Mouse (Mus musculus) embryonic facial prominence, embryonic 14.5 days (tissue): Measurements from ENCODE around the gene Pard3b. TPM values are rescaled to one million over a fixed set of nuclear protein-coding genes. Genes with fewer than 3 reads are reported as not detected.
"Not testable (repeated sequence)": the region's sequence is repeated elsewhere in the genome, so short reads cannot be mapped to it uniquely, and the experiment has no call there.

Experiments
- ATAC-seq: fragments of 200-750 bp; cut with Nextera tagmentation; 2 replicates; pipeline ENCODE4 v1.8.0; 2017; ENCODE audit warnings: low read depth, moderate number of reproducible peaks, moderate TSS enrichment
- DNase-seq: peaks from one replicate; pipeline ENCODE4 v3.0.0-alpha.2; 2015; ENCODE audit warnings: low spot score
- H3K27ac ChIP-seq: fragments of 300-500 bp; sonication (generic); replicated peaks from 2 replicates; pipeline ENCODE4 v1.5.1; 2014; ENCODE audit warnings: low read depth, mild to moderate bottlenecking, low read length, moderate library complexity
- H3K27me3 ChIP-seq: fragments of 300-500 bp; sonication (generic); replicated peaks from 2 replicates; pipeline ENCODE4 v1.6.1; 2014; ENCODE audit warnings: low read length; ENCODE audit not compliant: control insufficient read depth, insufficient read depth
- H3K36me3 ChIP-seq: fragments of 300-500 bp; sonication (generic); 2 replicates; pipeline ENCODE4 v1.6.1; 2014; ENCODE audit warnings: low read length, mixed read lengths; ENCODE audit not compliant: control insufficient read depth, insufficient read depth
- H3K4me1 ChIP-seq: fragments of 300-500 bp; sonication (generic); 2 replicates; pipeline ENCODE4 v1.6.1; 2014; ENCODE audit warnings: antibody characterized with exemption, low read length; ENCODE audit not compliant: control insufficient read depth, insufficient read depth
- H3K4me2 ChIP-seq: fragments of 300-500 bp; sonication (generic); 2 replicates; pipeline ENCODE4 v1.6.1; 2014; ENCODE audit warnings: low read depth, mild to moderate bottlenecking, low read length, moderate library complexity, mixed read lengths
- H3K4me3 ChIP-seq: fragments of 300-500 bp; sonication (generic); 2 replicates; pipeline ENCODE4 v1.5.1; 2014; ENCODE audit warnings: low read depth, mild to moderate bottlenecking, low read length
- H3K9ac ChIP-seq: fragments of 300-500 bp; sonication (generic); 2 replicates; pipeline ENCODE4 v1.6.1; 2014; ENCODE audit warnings: low read depth, mild to moderate bottlenecking, low read length, moderate library complexity, mixed read lengths
- H3K9me3 ChIP-seq: fragments of 300-500 bp; sonication (generic); 2 replicates; pipeline ENCODE4 v1.6.1; 2016; ENCODE audit warnings: low read length; ENCODE audit not compliant: control insufficient read depth
- WGBS: fragments of 180-500 bp; shearing (Covaris S2); extraction: QIAGEN DNeasy Blood & Tissue Kit; methylation state at CpG from one replicate; pipeline ENCODE4 v1.1.7; 2014; 5-methylcytosine and 5-hydroxymethylcytosine counted together
- polyA plus RNA-seq: library from polyadenylated mRNA; unstranded; fragments of >200 nt; fragmentation: Nextera tagmentation; extraction: Ambion mirVana; gene quantifications from 2 replicates; pipeline ENCODE4 v1.2.1, GENCODE M21; 2014

The Pard3b gene
- polyA plus RNA-seq, 1 experiment from 2014 or later: 17.6 TPM

- not testable (repeated sequence) for DNase-seq, H3K4me1 ChIP-seq, ATAC-seq, H3K36me3 ChIP-seq, H3K27me3 ChIP-seq, H3K4me2 ChIP-seq, H3K4me3 ChIP-seq, H3K9me3 ChIP-seq, H3K9ac ChIP-seq, H3K27ac ChIP-seq
- 92% methylated on average over 1 of the region's 1 CpGs for WGBS
Measured at GRCm38 (mm10) chr1:62604644-62605043, 966.0 kb downstream of the Pard3b start.

- H3K4me1 ChIP-seq: no peaks in the 10 kb centered on the region; the same call in 1 of the 2 replicates
- H3K36me3 ChIP-seq: no peaks in the 10 kb centered on the region
- no peak overlapping the region for H3K27ac ChIP-seq
- ATAC-seq: no peak
- no peak overlapping the region for H3K4me3 ChIP-seq
- no peak overlapping the region for H3K9ac ChIP-seq
- WGBS: 75% methylated on average over 3 of the region's 3 CpGs
- no peaks in the 10 kb centered on the region for H3K27me3 ChIP-seq
- DNase-seq: no peak
- H3K4me2 ChIP-seq: no peak overlapping the region
- H3K9me3 ChIP-seq: no peaks in the 10 kb centered on the region
Measured at GRCm38 (mm10) chr1:62618109-62618665, 979.6 kb downstream of the Pard3b start.

- no peak for DNase-seq
- H3K9ac ChIP-seq: no peak overlapping the region
- H3K4me1 ChIP-seq: no peaks in the 10 kb centered on the region; the same call in 1 of the 2 replicates
- ATAC-seq: no peak
- no peaks in the 10 kb centered on the region for H3K27me3 ChIP-seq
- no peak overlapping the region for H3K4me3 ChIP-seq
- no peak overlapping the region for H3K27ac ChIP-seq
- no peaks in the 10 kb centered on the region for H3K36me3 ChIP-seq
- WGBS: 88% methylated on average over 5 of the region's 5 CpGs
- H3K4me2 ChIP-seq: no peak overlapping the region
- no peaks in the 10 kb centered on the region for H3K9me3 ChIP-seq
Measured at GRCm38 (mm10) chr1:62619456-62619855, 980.8 kb downstream of the Pard3b start.

GRCm38 (mm10) chr1:62622447-62622846, 983.8 kb downstream of the Pard3b start:
- Histone ChIP-seq H3K4me2 (no peak overlapping the region), H3K36me3 (no peaks in the 10 kb centered on the region), H3K27me3 (no peaks in the 10 kb centered on the region), H3K9me3 (no peaks in the 10 kb centered on the region), H3K4me1 (no peaks in the 10 kb centered on the region; the same call in 1 of the 2 replicates), H3K27ac (no peak overlapping the region), H3K9ac (no peak overlapping the region), H3K4me3 (no peak overlapping the region)
- 85% methylated on average over 1 of the region's 1 CpGs for WGBS
- no peak for ATAC-seq
- DNase-seq: no peak

GRCm38 (mm10) chr1:62624166-62624565, 985.5 kb downstream of the Pard3b start:
- no peak overlapping the region for H3K4me2 ChIP-seq
- H3K4me1 ChIP-seq: no peaks in the 10 kb centered on the region; the same call in 1 of the 2 replicates
- DNase-seq (no peak), ATAC-seq (no peak)
- WGBS: 86% methylated on average over 2 of the region's 2 CpGs
- no peaks in the 10 kb centered on the region for H3K36me3 ChIP-seq
- H3K9me3 ChIP-seq: no peaks in the 10 kb centered on the region
- H3K4me3 ChIP-seq: no peak overlapping the region
- H3K27ac ChIP-seq: no peak overlapping the region
- H3K27me3 ChIP-seq: no peaks in the 10 kb centered on the region
- no peak overlapping the region for H3K9ac ChIP-seq

- Histone ChIP-seq H3K27ac (no peak overlapping the region), H3K4me1 (no peaks in the 10 kb centered on the region; the same call in 1 of the 2 replicates), H3K4me3 (no peak overlapping the region), H3K27me3 (no peaks in the 10 kb centered on the region), H3K4me2 (no peak overlapping the region), H3K9ac (no peak overlapping the region), H3K9me3 (no peaks in the 10 kb centered on the region), H3K36me3 (no peaks in the 10 kb centered on the region)
- DNase-seq (no peak), ATAC-seq (no peak)
- WGBS: 92% methylated on average over 6 of the region's 6 CpGs
Measured at GRCm38 (mm10) chr1:62624836-62625235, 986.2 kb downstream of the Pard3b start.

GRCm38 (mm10) chr1:62625332-62625731, 986.7 kb downstream of the Pard3b start:
- H3K36me3 ChIP-seq: no peaks in the 10 kb centered on the region
- no peak for ATAC-seq
- H3K9ac ChIP-seq: no peak overlapping the region
- WGBS: 77% methylated on average over 4 of the region's 4 CpGs
- no peaks in the 10 kb centered on the region; the same call in 1 of the 2 replicates for H3K4me1 ChIP-seq
- H3K9me3 ChIP-seq: no peaks in the 10 kb centered on the region
- no peak for DNase-seq
- no peak overlapping the region for H3K4me2 ChIP-seq
- H3K27ac ChIP-seq: no peak overlapping the region
- no peaks in the 10 kb centered on the region for H3K27me3 ChIP-seq
- no peak overlapping the region for H3K4me3 ChIP-seq

- Histone ChIP-seq H3K9me3 (no peaks in the 10 kb centered on the region), H3K36me3 (no peaks in the 10 kb centered on the region), H3K4me1 (no peaks in the 10 kb centered on the region; the same call in 1 of the 2 replicates), H3K9ac (no peak overlapping the region), H3K27me3 (no peaks in the 10 kb centered on the region), H3K4me3 (no peak overlapping the region), H3K27ac (no peak overlapping the region), H3K4me2 (no peak overlapping the region)
- ATAC-seq: no peak
- WGBS: 86% methylated on average over 10 of the region's 10 CpGs
- DNase-seq: no peak
Measured at GRCm38 (mm10) chr1:62625819-62626505, 987.3 kb downstream of the Pard3b start.

GRCm38 (mm10) chr1:62629952-62630351, 991.3 kb downstream of the Pard3b start:
- H3K9ac ChIP-seq: no peak overlapping the region
- no peak overlapping the region for H3K4me3 ChIP-seq
- ATAC-seq: no peak
- peak; percentile 43 for DNase-seq
- no peak overlapping the region for H3K27ac ChIP-seq
- no peak overlapping the region for H3K4me2 ChIP-seq
- H3K27me3 ChIP-seq: no peaks in the 10 kb centered on the region
- H3K4me1 ChIP-seq: no peaks in the 10 kb centered on the region
- no peaks in the 10 kb centered on the region for H3K9me3 ChIP-seq
- WGBS: 58% methylated on average over 1 of the region's 1 CpGs
- no peaks in the 10 kb centered on the region for H3K36me3 ChIP-seq
